Mouse (Mus musculus) forebrain, postnatal 0 days (tissue): ENCODE results near the gene Rabep2. TPM values are rescaled to one million over a fixed set of nuclear protein-coding genes. Genes with fewer than 3 reads are reported as not detected.

ENCODE experiments used
- ATAC-seq: fragments of 200-750 bp; cut with Nextera tagmentation; 2 replicates; pipeline ENCODE4 v1.8.0; 2017; ENCODE audit warnings: mild to moderate bottlenecking, moderate library complexity
- DNase-seq: peaks from one replicate; pipeline ENCODE4 v3.0.0-alpha.2; 2015
- H3K27ac ChIP-seq: fragments of 300-500 bp; sonication (generic); 2 replicates; pipeline ENCODE4 v1.5.1; 2014; ENCODE audit warnings: low read depth, mild to moderate bottlenecking, antibody characterized with exemption, low read length, moderate library complexity, mixed read lengths
- H3K27me3 ChIP-seq: fragments of 300-500 bp; sonication (generic); 2 replicates; pipeline ENCODE4 v1.6.1; 2014; ENCODE audit warnings: mild to moderate bottlenecking, low read length, mixed read lengths; ENCODE audit not compliant: insufficient read depth
- H3K36me3 ChIP-seq: fragments of 300-500 bp; sonication (generic); 2 replicates; pipeline ENCODE4 v1.6.1; 2014; ENCODE audit warnings: mild to moderate bottlenecking, moderate library complexity; ENCODE audit not compliant: insufficient read depth
- H3K4me1 ChIP-seq: fragments of 300-500 bp; sonication (generic); 2 replicates; pipeline ENCODE4 v1.6.1; 2014; ENCODE audit warnings: antibody characterized with exemption; ENCODE audit not compliant: insufficient read depth
- H3K4me2 ChIP-seq: fragments of 300-500 bp; sonication (generic); 2 replicates; pipeline ENCODE4 v1.6.1; 2014; ENCODE audit warnings: low read depth, mild to moderate bottlenecking, moderate library complexity
- H3K4me3 ChIP-seq: fragments of 300-500 bp; sonication (generic); 2 replicates; pipeline ENCODE4 v1.5.1; 2014; ENCODE audit warnings: low read depth, low read length, mixed read lengths
- H3K9ac ChIP-seq: fragments of 300-500 bp; sonication (generic); 2 replicates; pipeline ENCODE4 v1.6.1; 2014; ENCODE audit warnings: mild to moderate bottlenecking
- H3K9me3 ChIP-seq: fragments of 300-500 bp; sonication (generic); 2 replicates; pipeline ENCODE4 v1.6.1; 2016; ENCODE audit warnings: low read length
- CTCF ChIP-seq: sonication (generic); IDR thresholded peaks from 2 replicates; pipeline ENCODE4 v1.5.1; 2016; ENCODE audit warnings: antibody characterized with exemption, control low read depth, low read depth
- WGBS: fragments of 180-500 bp; shearing (Covaris S2); extraction: QIAGEN DNeasy Blood & Tissue Kit; methylation state at CpG from one replicate; pipeline ENCODE4 v1.1.7; 2014; 5-methylcytosine and 5-hydroxymethylcytosine counted together
- polyA plus RNA-seq: library from polyadenylated mRNA; unstranded; fragments of >200 nt; fragmentation: Nextera tagmentation; extraction: Ambion mirVana; gene quantifications from 2 replicates; pipeline ENCODE4 v1.2.1, GENCODE M21; 2015
- total RNA-seq: library from RNA; depleted of rRNA; stranded (reverse); fragments of >200 nt; gene quantifications from 2 replicates; pipeline ENCODE4 v1.2.3, GENCODE M21; 2014

The Rabep2 gene
- total and polyA plus RNA-seq, 2 experiments from 2014 or later, result 19.3 to 26.1 TPM

DNA sequence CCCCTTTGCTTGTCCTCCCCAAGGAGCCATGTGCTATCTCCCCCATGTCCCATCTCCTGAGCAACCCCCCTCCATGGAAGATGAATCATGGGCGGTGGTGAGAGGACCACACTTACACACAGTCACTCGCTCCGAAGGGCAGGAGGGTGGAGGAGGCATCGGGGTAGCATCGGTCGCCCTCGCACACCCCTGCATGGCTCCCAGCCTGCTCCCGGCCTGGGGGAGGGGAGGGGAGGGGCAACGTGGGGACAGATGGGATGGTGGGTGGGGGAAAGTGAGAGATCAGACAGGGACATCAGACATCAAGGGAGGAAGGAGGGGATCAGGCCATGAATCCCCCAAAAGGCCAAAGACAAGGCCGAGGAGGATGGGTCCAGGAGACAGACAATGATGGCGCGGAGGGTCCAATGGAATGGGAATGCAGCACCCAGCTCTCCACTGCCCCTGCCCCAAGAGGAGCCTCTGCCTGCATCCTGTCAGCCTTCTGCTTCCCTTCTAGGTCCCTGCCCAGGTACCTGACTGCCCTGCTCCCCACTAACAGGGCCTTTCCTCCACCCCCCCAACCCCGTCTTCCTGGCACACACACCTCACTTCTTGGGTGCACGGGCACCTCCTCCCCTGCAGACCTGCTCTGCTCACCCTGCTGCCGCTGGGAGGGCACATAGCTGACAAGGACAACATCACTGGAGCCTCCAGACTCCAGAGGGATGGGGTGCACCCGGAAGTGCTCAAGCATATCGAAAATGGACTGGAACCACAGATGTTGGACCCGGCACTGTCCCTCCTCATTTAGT, 39.5 kb downstream of the Rabep2 start:
- WGBS, result 93% methylated on average over 18 of the region's 18 CpGs
- ATAC-seq (no peak; the same call in 1 of the 2 replicates), DNase-seq (no peak)
- no peak for TF ChIP-seq CTCF
- no peak overlapping the region for H3K9ac ChIP-seq
- H3K27me3 ChIP-seq, result no peaks in the 10 kb centered on the region
- no peak overlapping the region for H3K27ac ChIP-seq
- no peaks in the 10 kb centered on the region for H3K9me3 ChIP-seq
- H3K36me3 ChIP-seq, result peaks cover 64% of the 10 kb centered on the region
- H3K4me2 ChIP-seq, result no peak overlapping the region
- no peak overlapping the region for H3K4me3 ChIP-seq
- H3K4me1 ChIP-seq, result no peaks in the 10 kb centered on the region

DNA sequence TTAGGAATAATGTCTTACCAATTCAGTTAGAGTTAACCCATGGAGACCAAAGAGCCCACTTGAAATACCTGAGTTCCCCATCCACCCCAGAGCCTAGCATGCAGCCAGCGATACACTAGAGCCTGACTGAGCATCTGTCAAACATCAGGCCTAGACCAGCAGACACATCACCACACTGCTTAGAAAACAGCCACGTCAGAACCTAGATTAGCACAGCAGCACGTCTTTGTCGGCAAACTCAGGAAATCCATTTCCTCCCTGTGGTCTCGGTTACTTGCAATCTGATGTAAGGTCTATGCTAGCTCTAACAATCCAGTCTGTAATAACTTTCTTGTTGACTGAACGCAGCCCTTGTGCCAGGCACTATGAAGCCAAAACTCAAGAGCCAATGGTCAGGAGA, 41.5 kb downstream of the Rabep2 start:
- no peak for ATAC-seq
- H3K36me3 ChIP-seq, result peaks cover 64% of the 10 kb centered on the region
- H3K9me3 ChIP-seq, result no peaks in the 10 kb centered on the region
- no peak for DNase-seq
- H3K4me1 ChIP-seq, result peaks cover 9% of the 10 kb centered on the region; the same call in 1 of the 2 replicates
- H3K27ac ChIP-seq, result no peak overlapping the region
- no peak for TF ChIP-seq CTCF
- H3K27me3 ChIP-seq, result no peaks in the 10 kb centered on the region
- H3K9ac ChIP-seq, result no peak overlapping the region
- no peak overlapping the region for H3K4me2 ChIP-seq
- WGBS, result 90% methylated on average over 6 of the region's 6 CpGs
- no peak overlapping the region for H3K4me3 ChIP-seq

- 97% methylated on average over 5 of the region's 5 CpGs for WGBS
- H3K4me2 ChIP-seq, result no peak overlapping the region
- H3K4me3 ChIP-seq, result no peak overlapping the region
- peaks cover 14% of the 10 kb centered on the region; the same call in 1 of the 2 replicates for H3K4me1 ChIP-seq
- no peak for DNase-seq
- H3K9ac ChIP-seq, result no peak overlapping the region
- no peaks in the 10 kb centered on the region for H3K27me3 ChIP-seq
- H3K36me3 ChIP-seq, result peaks cover 62% of the 10 kb centered on the region
- TF ChIP-seq CTCF, result no peak
- no peak overlapping the region for H3K27ac ChIP-seq
- ATAC-seq, result no peak
- no peaks in the 10 kb centered on the region for H3K9me3 ChIP-seq
Measured at GRCm38 (mm10) chr7:126471361-126471760, 42.8 kb downstream of the Rabep2 start.

DNA sequence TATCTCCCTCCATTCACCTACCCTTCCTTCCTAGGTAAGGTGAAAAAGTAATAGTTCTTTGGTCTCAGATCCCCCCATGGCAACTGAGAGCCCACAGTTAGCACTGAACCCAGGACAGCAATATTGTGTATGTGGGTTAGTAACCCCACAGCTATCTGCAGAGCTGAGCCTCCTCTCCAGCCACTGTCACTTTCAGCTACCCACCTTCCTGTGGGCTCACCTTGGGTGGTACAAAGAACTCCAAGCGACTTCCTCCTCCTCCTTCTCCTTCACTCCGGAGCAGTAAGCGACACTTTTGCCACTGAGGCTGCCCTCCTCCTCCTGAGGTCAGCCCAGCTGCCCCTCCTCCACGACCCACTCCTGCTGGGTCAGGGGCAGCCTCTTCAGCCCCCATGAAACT, 43.3 kb downstream of the Rabep2 start:
- Histone ChIP-seq H3K4me2 (no peak overlapping the region), H3K36me3 (peaks cover 58% of the 10 kb centered on the region), H3K27me3 (no peaks in the 10 kb centered on the region), H3K9me3 (no peaks in the 10 kb centered on the region), H3K4me3 (no peak overlapping the region), H3K27ac (no peak overlapping the region), H3K9ac (no peak overlapping the region), H3K4me1 (peaks cover 14% of the 10 kb centered on the region; the same call in 1 of the 2 replicates)
- DNase-seq (no peak), ATAC-seq (no peak)
- no peak for TF ChIP-seq CTCF
- 79% methylated on average over 4 of the region's 4 CpGs for WGBS

DNA sequence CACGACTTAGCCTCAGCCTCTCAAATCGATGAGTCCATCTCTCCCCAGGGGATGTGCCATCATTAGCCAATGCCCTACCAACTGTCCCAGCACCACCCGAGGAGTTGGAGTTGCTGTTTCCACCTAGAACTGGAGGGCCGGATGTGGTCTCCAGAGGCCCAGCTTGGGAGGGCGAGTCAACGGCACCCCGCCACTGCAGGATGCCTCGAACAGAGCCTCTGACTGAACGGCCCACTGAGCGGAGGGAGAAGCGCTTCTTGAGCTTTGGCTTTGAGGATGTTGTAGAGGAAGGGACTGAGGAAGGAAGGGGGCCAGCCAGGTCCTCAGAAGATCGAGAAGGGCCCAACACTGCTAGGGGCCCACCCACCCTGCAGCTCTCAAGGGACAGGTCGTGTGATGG, 43.7 kb downstream of the Rabep2 start:
- peaks cover 54% of the 10 kb centered on the region for H3K36me3 ChIP-seq

DNA sequence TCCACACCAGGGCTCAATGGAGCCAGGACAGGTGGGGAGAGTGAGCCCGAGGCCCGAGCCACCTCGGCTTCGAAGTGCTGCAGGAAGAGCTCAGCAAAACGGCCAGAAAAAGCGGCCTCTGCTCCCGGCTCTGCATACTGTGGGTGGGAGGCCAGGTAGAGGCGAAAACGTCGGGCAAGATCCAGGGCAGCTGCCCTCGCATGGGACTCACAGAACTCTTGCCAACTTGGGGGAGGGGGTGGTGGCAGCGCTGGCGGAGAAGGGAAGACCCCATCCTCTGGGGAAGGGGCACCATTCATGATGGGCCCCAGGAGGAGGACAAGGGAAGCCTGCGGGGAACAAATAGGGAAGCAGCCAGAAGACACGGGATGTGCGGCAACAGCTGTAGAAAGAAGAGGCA, 44.2 kb downstream of the Rabep2 start:
- Histone ChIP-seq H3K4me2 (no peak overlapping the region), H3K9me3 (no peaks in the 10 kb centered on the region), H3K4me3 (no peak overlapping the region), H3K27ac (no peak overlapping the region), H3K4me1 (peaks cover 14% of the 10 kb centered on the region; the same call in 1 of the 2 replicates), H3K27me3 (no peaks in the 10 kb centered on the region), H3K9ac (no peak overlapping the region), H3K36me3 (peaks cover 50% of the 10 kb centered on the region)
- 91% methylated on average over 16 of the region's 16 CpGs for WGBS
- DNase-seq, result no peak
- no peak for ATAC-seq
- TF ChIP-seq CTCF, result no peak

More for the DNA sequence above, 43.7 kb downstream of the Rabep2 start:
- H3K27me3 ChIP-seq, result no peaks in the 10 kb centered on the region
- ATAC-seq (no peak), DNase-seq (no peak)
- H3K9me3 ChIP-seq, result no peaks in the 10 kb centered on the region
- 89% methylated on average over 13 of the region's 13 CpGs for WGBS
- H3K9ac ChIP-seq, result no peak overlapping the region
- peaks cover 14% of the 10 kb centered on the region; the same call in 1 of the 2 replicates for H3K4me1 ChIP-seq
- TF ChIP-seq CTCF, result no peak
- H3K27ac ChIP-seq, result no peak overlapping the region
- no peak overlapping the region for H3K4me3 ChIP-seq
- no peak overlapping the region for H3K4me2 ChIP-seq

DNA sequence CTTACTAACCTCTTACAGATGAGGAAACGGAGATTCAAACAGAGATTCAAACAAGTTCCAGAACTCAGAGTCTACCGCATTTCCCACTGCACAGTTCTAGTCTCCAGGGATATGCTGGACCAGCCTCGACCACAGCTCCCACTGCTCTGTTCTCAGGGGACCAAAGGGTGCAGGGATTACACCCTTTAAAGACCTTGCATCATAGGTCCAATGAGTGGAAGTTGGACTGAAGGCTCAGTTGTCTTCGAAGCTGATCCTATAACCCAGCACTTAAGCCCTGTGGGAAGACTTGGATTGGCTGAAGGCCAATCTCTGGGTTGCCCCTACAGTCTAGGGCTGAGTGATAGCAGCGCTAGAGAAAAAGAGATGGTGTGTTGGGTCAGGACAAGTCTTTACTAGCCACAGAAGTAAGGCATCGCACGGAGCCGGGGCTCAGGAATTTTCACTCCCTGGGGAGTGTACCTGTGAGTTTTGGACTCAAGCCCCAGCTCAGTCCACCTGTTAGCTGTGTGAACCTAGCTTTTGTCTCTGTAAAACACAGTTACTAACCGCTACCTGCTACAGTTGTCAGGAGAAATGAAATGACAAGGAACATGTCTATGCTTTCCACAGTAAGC, 45.0 kb downstream of the Rabep2 start:
- peaks cover 14% of the 10 kb centered on the region; the same call in 1 of the 2 replicates for H3K4me1 ChIP-seq
- ATAC-seq (no peak), DNase-seq (no peak)
- no peak for TF ChIP-seq CTCF
- 82% methylated on average over 9 of the region's 9 CpGs for WGBS
- H3K27me3 ChIP-seq, result no peaks in the 10 kb centered on the region
- H3K4me2 ChIP-seq, result peak overlapping the region; percentile 95
- H3K9ac ChIP-seq, result peak overlapping the region; percentile 92; the same call in 1 of the 2 replicates
- H3K27ac ChIP-seq, result no peak overlapping the region
- peaks cover 43% of the 10 kb centered on the region for H3K36me3 ChIP-seq
- peak overlapping the region; percentile 84; the same call in 1 of the 2 replicates for H3K4me3 ChIP-seq
- H3K9me3 ChIP-seq, result no peaks in the 10 kb centered on the region
